Mouse (Mus musculus): ENCODE measurements around the gene Trim25.

The Trim25 gene

GRCm38 (mm10) chr11:88998974-88999722, at the start of gene Trim25:
Gene Trim25, plus strand, starts transcription at chr11:88999376.
- no peak for DNase-seq

DNA sequence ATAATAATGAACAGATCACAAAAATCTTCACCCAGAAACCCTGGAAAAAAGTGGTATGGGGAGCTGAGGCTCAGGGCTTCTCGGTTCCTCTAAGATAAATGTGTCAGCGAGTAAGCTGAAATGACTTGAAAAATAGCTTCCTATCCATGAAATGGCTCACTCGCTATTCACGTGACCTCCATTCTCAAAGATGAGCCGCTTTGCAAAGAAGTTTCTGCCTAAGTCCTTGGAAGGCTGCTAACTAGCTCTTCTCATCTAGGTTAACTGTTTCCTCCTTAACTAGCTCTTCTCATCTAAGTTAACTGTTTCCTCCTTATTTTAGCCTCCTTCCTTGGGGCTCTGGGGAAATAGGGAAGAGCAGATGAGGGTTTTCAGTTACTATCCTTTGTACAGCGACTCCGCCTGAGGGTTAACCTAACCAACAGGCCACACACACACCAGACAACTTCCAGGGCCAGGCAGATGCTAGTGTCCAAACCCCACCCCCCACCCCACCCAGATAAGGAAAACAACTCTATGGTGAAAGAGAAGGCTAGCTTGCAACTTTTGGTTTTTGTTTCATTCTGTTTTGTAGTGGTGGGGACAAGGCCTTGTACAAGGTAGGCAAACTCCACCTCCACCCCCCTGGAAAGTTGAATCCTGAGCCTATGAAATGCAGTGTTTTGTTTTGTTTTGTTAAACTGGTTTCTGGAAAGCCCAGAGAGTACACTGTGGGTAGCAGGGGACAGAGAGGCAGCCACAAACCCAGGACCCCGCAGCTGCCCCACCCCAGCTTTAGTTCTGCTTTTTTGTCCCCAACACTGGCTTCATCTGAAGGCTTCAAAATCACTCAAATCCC, 49.2 kb upstream of the Trim25 start:
- no peak for DNase-seq

DNA sequence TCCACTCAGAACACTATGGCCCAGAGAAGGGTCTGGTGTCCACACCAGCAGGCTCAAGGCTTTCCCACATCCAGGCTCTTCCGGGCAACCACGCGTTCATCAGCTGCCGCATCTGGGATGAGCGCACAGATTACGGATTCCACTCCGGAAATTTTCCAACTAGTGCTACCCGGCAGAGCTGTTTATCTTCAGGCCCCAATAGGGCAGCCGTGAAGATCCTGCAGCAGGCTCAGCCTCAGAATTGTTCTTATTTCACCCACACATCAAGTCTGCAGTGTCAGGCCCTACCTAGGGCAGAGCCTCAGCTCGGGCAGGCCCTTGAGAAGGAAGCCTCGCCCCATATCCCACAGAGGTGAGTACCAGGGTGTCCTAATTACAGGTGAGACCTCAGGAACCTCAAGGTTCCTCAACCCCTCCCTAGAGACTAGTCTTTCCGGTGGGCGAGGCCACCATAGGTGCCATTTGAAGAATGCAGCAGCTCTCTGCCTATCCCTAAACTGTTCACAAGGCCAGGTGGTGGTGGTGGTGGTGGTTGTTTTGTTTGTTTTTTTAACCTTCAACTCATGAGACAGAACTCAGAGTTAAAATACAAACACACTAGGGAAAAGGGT, 48.4 kb upstream of the Trim25 start:
- no peak for DNase-seq

GRCm38 (mm10) chr11:88951576-88951975, 47.6 kb upstream of the Trim25 start:
- no peak for DNase-seq

- DNase-seq, result no peak
These were observed 47.1 kb upstream of the Trim25 start for GRCm38 (mm10) chr11:88952117-88952516.

DNA sequence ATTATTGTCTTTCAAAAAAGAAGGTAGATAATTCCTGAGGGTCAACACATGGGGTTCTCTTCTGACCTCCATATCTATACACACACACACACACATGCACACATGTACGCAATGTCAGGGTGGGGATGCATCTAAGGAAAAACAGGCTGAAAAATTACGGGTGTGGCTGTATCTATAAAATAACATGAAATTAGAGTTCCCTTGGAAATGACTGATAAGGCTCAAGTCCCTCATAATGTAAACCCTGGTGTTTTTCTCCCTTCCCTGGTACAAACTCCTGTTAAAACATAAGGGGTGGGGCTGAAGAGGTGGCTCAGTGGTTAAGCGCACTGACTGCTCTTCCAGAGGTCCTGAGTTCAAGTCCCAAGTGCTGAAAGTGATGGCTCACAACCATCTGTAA, 45.6 kb upstream of the Trim25 start:
- no peak for DNase-seq

DNA sequence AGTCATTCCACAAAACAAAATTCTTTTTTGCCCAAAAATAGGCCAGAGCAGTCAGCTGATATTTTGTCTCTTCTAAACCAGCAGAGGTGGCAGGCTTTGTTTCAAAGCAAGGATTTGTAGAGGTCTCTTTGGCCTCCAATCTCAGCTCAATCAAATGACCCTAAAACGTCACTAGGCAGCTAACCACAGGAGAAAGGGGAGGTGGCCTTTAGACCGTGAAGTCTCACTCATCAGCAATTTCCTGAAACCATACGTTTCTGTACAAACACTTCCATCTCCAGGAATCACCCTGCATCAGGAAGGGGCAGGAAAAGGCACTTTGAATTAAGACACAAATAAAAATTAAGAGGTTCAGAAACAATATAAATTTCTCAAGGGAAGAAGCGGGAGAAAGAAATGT, 44.4 kb upstream of the Trim25 start:
- no peak for DNase-seq

GRCm38 (mm10) chr11:88955217-88955969, 43.8 kb upstream of the Trim25 start, which contains the start of gene Scpep1:
Gene Scpep1, minus strand, starts transcription at chr11:88955465.
- peak; percentile 96 for DNase-seq

GRCm38 (mm10) chr11:88958851-88959250, 40.3 kb upstream of the Trim25 start:
- no peak for DNase-seq

DNA sequence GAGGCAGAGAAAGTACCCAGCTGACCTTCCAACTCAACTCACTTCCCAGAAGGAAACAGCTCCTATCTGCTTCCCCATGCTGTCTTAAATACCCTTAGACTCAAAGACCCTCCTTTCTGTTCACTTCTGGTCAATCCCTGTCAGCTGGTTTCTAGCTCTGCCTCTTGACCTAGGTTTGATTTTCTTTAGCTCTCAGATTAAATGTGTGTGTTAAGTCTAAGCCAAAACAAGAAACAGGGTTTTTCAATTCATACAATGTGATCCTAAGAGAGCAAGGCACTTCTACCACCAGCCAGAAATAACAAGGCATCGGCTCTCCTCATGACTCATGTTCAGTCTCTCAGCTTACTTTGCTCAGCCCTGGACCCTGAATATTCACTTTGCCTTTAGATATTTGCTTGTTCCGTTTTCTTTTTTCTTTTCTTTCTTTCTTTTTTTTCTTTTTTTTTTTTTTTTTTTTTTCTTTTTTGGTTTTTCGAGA, 32.3 kb upstream of the Trim25 start, which contains the start of gene Elobl:
Elobl (minus strand) TSS at position 51 of the 481 bp plus-strand sequence.
- no peak for DNase-seq

DNA sequence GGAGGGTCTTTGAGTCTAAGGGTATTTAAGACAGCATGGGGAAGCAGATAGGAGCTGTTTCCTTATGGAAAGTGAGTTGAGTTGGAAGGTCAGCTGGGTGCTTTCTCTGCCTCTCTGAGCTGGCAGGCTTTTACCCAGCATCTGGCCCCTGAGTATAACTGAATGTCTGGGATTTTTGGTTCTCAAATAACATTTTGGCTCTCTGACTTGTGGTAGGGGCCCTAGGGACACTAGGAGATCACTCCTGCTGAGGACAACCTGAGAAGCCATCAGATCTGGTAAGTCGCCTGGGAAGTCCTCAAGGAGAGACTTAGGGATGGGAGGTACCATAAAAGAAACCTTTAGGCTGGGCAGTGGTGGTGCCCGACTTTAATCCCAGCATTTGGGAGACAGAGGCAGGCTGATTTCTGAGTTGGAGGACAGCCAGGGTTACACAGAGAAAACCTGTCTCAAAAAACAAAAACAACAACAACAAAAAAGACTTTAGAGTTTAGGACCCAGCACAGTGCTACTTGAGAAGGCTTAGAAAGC, 28.9 kb upstream of the Trim25 start, which contains the start of gene Coil:
Coil (plus strand) TSS at position 51 of the 531 bp plus-strand sequence.
- no peak for DNase-seq

GRCm38 (mm10) chr11:88973776-88974701, 25.1 kb upstream of the Trim25 start:
- peak; percentile 92 for DNase-seq

- no peak for DNase-seq
These were observed 22.9 kb upstream of the Trim25 start for GRCm38 (mm10) chr11:88976320-88976719.

DNA sequence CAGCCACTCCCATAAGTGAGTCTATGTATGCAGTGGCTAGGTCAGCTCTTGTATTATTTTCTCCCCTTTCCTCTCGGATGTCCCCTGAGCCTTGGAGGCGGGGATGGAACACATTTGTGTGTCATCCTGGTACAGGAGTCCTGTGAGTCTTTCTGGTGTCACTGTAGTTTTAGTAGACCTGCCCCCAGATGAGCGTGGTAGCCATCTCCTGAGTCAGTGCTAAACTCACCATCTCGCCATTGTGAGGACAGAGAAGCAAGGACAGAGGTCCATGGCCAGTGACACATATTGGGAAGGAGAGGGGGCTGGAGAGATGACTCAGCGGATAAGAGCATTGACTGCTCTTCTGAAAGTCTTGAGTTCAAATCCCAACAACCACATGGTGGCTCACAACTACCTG, 22.0 kb upstream of the Trim25 start:
- no peak for DNase-seq

DNA sequence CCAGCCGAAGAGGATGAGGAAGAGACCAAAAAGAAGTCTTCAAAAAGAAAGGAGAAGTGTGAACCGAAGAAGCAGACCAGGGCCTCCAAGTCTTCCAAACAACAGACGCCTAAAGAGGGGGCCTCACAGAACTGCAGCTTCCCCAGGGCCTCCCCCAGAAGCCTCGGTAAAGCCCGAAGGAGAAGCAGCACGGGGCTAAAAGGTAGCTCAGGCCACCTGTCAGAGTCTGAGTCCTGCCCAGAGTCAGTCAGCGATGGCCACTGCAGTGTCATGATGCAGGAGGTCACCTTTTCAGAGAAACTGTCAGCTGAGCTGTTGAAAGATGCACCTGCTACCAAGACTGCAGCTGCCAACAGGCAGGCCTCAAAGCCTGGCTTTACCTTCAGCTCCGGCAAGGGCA, 17.8 kb upstream of the Trim25 start:
- DNase-seq, result no peak

DNA sequence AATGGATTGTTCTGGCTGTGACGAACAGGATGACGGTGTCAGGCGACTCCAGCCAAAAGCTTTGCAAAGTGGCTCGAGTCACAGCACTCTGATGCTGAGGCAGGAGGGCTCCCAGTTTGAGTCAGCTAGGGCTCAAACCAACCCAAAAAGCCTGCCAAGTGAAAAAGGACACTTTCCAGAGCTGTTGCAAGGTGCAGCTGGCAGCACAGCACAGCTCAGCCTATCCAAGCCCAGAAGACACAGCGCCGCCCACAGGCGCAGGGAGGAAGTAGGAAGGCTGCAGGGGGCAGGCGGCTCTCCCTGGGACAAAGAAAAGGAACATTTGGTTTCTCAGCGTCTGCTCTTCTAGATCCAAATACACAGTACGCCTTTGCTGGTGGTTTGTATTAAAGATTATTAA, 12.6 kb upstream of the Trim25 start:
- DNase-seq, result no peak

DNA sequence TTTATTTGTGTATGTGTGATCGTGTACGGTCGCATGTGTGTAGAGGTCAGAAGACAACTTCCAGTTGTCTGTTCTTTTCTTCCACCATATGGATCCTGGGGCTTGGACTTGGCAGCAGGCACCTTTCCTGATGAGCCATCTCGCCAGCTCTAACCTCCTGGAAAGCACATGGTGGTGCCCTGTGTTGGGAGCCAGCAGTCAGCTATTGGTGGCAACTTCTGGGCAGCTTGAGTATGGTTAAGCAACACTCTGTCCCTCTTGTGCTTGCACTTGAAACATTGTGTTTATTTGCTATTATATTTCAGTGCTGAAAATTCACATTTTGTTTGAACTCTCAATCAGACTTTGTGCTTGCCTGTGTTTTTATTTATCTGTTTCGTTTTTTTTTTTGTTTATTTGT, 10.2 kb upstream of the Trim25 start:
- DNase-seq, result no peak

- no peak for DNase-seq
These were observed 9.6 kb upstream of the Trim25 start for GRCm38 (mm10) chr11:88989530-88989929.

DNA sequence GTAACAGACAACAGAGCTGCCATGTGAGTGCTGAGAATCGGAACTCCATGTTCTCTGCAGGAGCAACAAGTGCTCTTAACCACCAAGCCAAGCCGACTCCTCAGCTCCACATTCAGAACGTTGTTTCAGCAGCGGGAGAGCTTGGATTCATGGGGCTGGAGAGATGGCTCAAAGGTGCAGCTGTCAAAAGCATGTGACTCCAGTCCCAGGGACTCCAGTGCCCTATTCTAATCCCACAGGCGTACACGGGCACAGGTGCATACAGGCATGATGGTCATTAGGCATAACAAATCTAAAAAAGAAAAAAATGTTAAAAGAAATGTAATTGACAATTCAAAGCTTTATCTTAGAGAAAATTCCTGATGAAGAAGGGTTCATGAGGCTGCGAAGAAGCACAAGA, 6.0 kb upstream of the Trim25 start:
- no peak for DNase-seq

DNA sequence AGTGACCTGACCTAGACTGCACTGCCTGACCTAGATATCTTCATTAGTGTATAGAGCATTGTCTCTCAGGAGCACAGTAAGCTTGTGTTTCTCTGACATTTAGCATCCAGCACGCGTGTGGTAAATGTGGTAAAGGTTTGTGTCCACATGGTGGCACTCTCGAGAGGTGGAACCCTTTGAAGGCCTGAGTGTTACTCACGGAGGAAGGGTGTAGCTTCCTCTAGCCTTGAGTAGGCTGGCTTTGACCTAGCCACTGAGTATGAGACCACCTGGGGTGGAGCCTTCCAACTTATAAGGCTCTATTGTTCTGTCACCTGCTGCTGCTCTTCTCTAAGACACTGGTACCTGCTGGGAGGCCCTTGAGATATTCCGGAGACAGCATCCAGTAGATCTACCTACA, 5.6 kb upstream of the Trim25 start:
- no peak for DNase-seq

DNA sequence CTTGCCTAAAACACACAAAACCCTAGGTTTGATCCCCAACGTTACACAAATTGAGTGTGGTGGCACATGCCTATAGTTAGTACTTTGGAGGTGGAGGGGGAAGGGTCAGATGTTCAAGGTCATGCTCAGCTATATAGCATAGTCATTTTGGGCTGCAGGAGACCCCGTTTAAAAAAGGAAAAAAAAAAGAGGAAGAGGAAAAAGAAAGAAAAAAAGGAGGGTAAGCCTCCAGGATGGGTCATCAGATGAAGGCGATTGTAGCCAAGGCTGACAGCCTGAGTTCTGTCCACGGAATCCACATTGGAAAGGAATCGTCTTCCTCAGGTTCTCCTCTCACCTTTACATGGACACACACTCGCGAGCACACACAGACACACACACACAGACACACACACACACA, 4.7 kb upstream of the Trim25 start:
- DNase-seq, result no peak

Data from cerebellum, adult 11 months (tissue).